Mouse (Mus musculus): ENCODE results near the gene Itm2c.

DNA sequence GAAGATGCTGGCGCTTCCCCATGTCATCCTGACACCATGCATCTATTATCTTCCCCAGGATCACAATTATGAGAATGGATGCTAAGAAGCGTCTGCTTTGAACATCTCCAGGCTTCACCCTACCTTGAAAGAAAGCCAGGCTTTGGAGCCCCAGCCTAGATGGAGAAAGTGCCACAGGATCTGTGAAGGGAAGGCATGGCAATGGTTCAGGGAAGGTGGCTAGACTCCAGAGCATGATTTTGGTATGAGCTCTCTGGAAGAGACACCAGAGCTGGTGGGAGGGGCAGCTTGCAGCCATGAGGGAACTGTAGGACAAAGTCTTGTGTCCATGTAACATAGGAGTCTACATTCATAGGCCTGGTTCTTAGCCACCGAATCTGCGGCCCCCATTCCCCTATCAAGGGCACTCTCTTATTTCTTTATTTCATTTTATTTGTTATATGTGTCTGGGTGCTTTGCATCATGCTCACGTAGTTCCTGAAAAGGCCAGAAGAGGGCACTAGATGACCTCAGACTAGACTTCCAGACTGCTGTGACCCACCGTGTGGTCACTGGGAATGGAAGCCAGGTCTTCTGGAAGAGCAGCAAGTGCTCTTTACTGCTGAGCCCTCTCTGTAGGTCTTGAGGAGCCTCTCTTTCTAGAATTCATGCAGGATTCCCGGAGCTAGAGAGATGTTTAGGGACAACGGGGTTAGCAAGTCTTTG, 41.2 kb downstream of the Itm2c start:
- TF ChIP-seq CTCF (IDR thresholded peaks at IDR 0.05; ENCODE audit: extremely low read depth, insufficient read depth, insufficient read length, insufficient replicate concordance) (peak; percentile 65; the same call in 1 of the 2 replicates), POLR2A (IDR thresholded peaks at IDR 0.05; ENCODE audit: low read depth, low read length) (no peak)

Measured in spleen, adult 2 months (tissue).